Mouse (Mus musculus) stomach, embryonic 16.5 days (tissue): Measurements from ENCODE around the gene Ank2. TPM values are rescaled to one million over a fixed set of nuclear protein-coding genes. Genes with fewer than 3 reads are reported as not detected.
"Not testable (repeated sequence)": the region's sequence is repeated elsewhere in the genome, so short reads cannot be mapped to it uniquely, and the experiment has no call there.

Experiments used
- ATAC-seq: fragments of 200-750 bp; cut with Nextera tagmentation; 2 replicates; pipeline ENCODE4 v1.8.0; 2017; ENCODE audit warnings: moderate number of reproducible peaks, moderate TSS enrichment; ENCODE audit not compliant: insufficient read depth, low FRiP score
- H3K27ac ChIP-seq: fragments of 300-500 bp; sonication (generic); 2 replicates; pipeline ENCODE4 v1.5.1; 2014; ENCODE audit warnings: low read length
- H3K27me3 ChIP-seq: fragments of 300-500 bp; sonication (generic); 2 replicates; pipeline ENCODE4 v1.6.1; 2014; ENCODE audit warnings: low read length, control low read depth, mixed read lengths; ENCODE audit not compliant: control insufficient read depth, insufficient read depth
- H3K36me3 ChIP-seq: fragments of 300-500 bp; sonication (generic); 2 replicates; pipeline ENCODE4 v1.6.1; 2014; ENCODE audit warnings: low read length; ENCODE audit not compliant: control insufficient read depth, insufficient read depth
- H3K4me1 ChIP-seq: fragments of 300-500 bp; sonication (generic); 2 replicates; pipeline ENCODE4 v1.6.1; 2014; ENCODE audit warnings: low read length, control low read depth, mixed read lengths; ENCODE audit not compliant: control insufficient read depth, insufficient read depth
- H3K4me2 ChIP-seq: fragments of 300-500 bp; sonication (generic); 2 replicates; pipeline ENCODE4 v1.6.1; 2014; ENCODE audit warnings: low read depth, low read length, mixed read lengths
- H3K4me3 ChIP-seq: fragments of 300-500 bp; sonication (generic); replicated peaks from 2 replicates; pipeline ENCODE4 v1.5.1; 2014; ENCODE audit warnings: mild to moderate bottlenecking, low read length
- H3K9ac ChIP-seq: fragments of 300-500 bp; sonication (generic); 2 replicates; pipeline ENCODE4 v1.6.1; 2014; ENCODE audit warnings: low read length
- H3K9me3 ChIP-seq: fragments of 300-500 bp; sonication (generic); replicated peaks from 2 replicates; pipeline ENCODE4 v1.6.1; 2016; ENCODE audit warnings: low read length, control low read depth; ENCODE audit not compliant: control insufficient read depth
- WGBS: fragments of 180-500 bp; shearing (Covaris S2); extraction: QIAGEN DNeasy Blood & Tissue Kit; methylation state at CpG from one replicate; pipeline ENCODE4 v1.1.7; 2014; 5-methylcytosine and 5-hydroxymethylcytosine counted together
- polyA plus RNA-seq: library from polyadenylated mRNA; unstranded; fragments of >200 nt; fragmentation: Nextera tagmentation; extraction: Ambion mirVana; gene quantifications from 2 replicates; pipeline ENCODE4 v1.2.1, GENCODE M21; 2015

Gene Ank2
- polyA plus RNA-seq, 1 experiment from 2014 or later, result 40.0 TPM

- no peaks in the 10 kb centered on the region for H3K9me3 ChIP-seq
- H3K4me1 ChIP-seq, result peaks cover 11% of the 10 kb centered on the region
- H3K9ac ChIP-seq, result peak overlapping the region; percentile 70
- 17% methylated on average over 23 of the region's 23 CpGs for WGBS
- H3K4me3 ChIP-seq, result peak overlapping the region; percentile 54
- peak overlapping the region; percentile 56 for H3K27ac ChIP-seq
- H3K27me3 ChIP-seq, result no peaks in the 10 kb centered on the region
- H3K36me3 ChIP-seq, result no peaks in the 10 kb centered on the region
- peak; percentile 94 for ATAC-seq
- H3K4me2 ChIP-seq, result peak overlapping the region; percentile 69
Observed at GRCm38 (mm10) chr3:127408684-127409550, 90.2 kb downstream of the Ank2 start.

- no peak overlapping the region for H3K27ac ChIP-seq
Observed at GRCm38 (mm10) chr3:127407868-127408574, 91.1 kb downstream of the Ank2 start.

GRCm38 (mm10) chr3:127406883-127407282 lies 92.3 kb downstream of the Ank2 start:
- WGBS, result 92% methylated on average over 4 of the region's 4 CpGs
- ATAC-seq, result no peak
- no peak overlapping the region for H3K27ac ChIP-seq

More at GRCm38 (mm10) chr3:127407868-127408574, 91.1 kb downstream of the Ank2 start:
- Histone ChIP-seq H3K4me1 (peaks cover 11% of the 10 kb centered on the region), H3K9ac (peak overlapping the region; percentile 70), H3K4me2 (peak overlapping the region; percentile 69), H3K9me3 (no peaks in the 10 kb centered on the region), H3K27me3 (no peaks in the 10 kb centered on the region), H3K4me3 (peak overlapping the region; percentile 54), H3K36me3 (no peaks in the 10 kb centered on the region)
- peak; percentile 45; the same call in 1 of the 2 replicates for ATAC-seq
- WGBS, result 6% methylated on average over 9 of the region's 9 CpGs

GRCm38 (mm10) chr3:127404371-127404770 lies 94.8 kb downstream of the Ank2 start:
- Histone ChIP-seq H3K9me3 (no peaks in the 10 kb centered on the region), H3K27ac (no peak overlapping the region; the same call in 1 of the 2 replicates), H3K4me2 (no peak overlapping the region), H3K27me3 (no peaks in the 10 kb centered on the region), H3K36me3 (no peaks in the 10 kb centered on the region), H3K9ac (no peak overlapping the region), H3K4me3 (no peak overlapping the region), H3K4me1 (peaks cover 11% of the 10 kb centered on the region)
- no peak for ATAC-seq
- WGBS, result 56% methylated on average over 3 of the region's 3 CpGs

More at GRCm38 (mm10) chr3:127406883-127407282, 92.3 kb downstream of the Ank2 start:
- H3K4me3 ChIP-seq, result no peak overlapping the region
- H3K9ac ChIP-seq, result no peak overlapping the region
- H3K36me3 ChIP-seq, result no peaks in the 10 kb centered on the region
- H3K27me3 ChIP-seq, result no peaks in the 10 kb centered on the region
- peaks cover 11% of the 10 kb centered on the region for H3K4me1 ChIP-seq
- no peak overlapping the region for H3K4me2 ChIP-seq
- no peaks in the 10 kb centered on the region for H3K9me3 ChIP-seq

GRCm38 (mm10) chr3:127400976-127401375 lies 98.2 kb downstream of the Ank2 start:
- Histone ChIP-seq H3K4me2 (no peak overlapping the region), H3K27me3 (no peaks in the 10 kb centered on the region), H3K4me3 (no peak overlapping the region), H3K36me3 (no peaks in the 10 kb centered on the region), H3K9me3 (no peaks in the 10 kb centered on the region), H3K4me1 (0 out of 2 replicates have a peak, but pooled peaks cover 4% of the 10 kb centered on the region), H3K27ac (no peak overlapping the region), H3K9ac (no peak overlapping the region)
- 91% methylated on average over 5 of the region's 5 CpGs for WGBS
- ATAC-seq, result no peak

GRCm38 (mm10) chr3:127400468-127400867 lies 98.7 kb downstream of the Ank2 start:
- H3K36me3 ChIP-seq, H3K4me3 ChIP-seq, H3K4me1 ChIP-seq, ATAC-seq, H3K4me2 ChIP-seq, H3K9ac ChIP-seq, H3K9me3 ChIP-seq, H3K27ac ChIP-seq, H3K27me3 ChIP-seq: not testable (repeated sequence)
- 88% methylated on average over 3 of the region's 3 CpGs for WGBS

GRCm38 (mm10) chr3:127397774-127398173 lies 101.4 kb downstream of the Ank2 start:
- Histone ChIP-seq H3K27ac (no peak overlapping the region), H3K9ac (no peak overlapping the region), H3K9me3 (no peaks in the 10 kb centered on the region), H3K4me3 (no peak overlapping the region), H3K27me3 (no peaks in the 10 kb centered on the region), H3K4me1 (no peaks in the 10 kb centered on the region), H3K4me2 (no peak overlapping the region), H3K36me3 (no peaks in the 10 kb centered on the region)
- no peak for ATAC-seq
- 94% methylated on average over 9 of the region's 9 CpGs for WGBS

GRCm38 (mm10) chr3:127395202-127395601 lies 103.9 kb downstream of the Ank2 start:
- WGBS, result 86% methylated on average over 8 of the region's 8 CpGs

GRCm38 (mm10) chr3:127387016-127387517 lies 112.1 kb downstream of the Ank2 start:
- Histone ChIP-seq H3K27ac (no peak overlapping the region), H3K4me2 (no peak overlapping the region), H3K27me3 (no peaks in the 10 kb centered on the region), H3K4me1 (no peaks in the 10 kb centered on the region), H3K36me3 (no peaks in the 10 kb centered on the region), H3K9me3 (no peaks in the 10 kb centered on the region), H3K9ac (no peak overlapping the region), H3K4me3 (no peak overlapping the region)
- no peak for ATAC-seq
- WGBS, result 81% methylated on average over 14 of the region's 14 CpGs

More at GRCm38 (mm10) chr3:127395202-127395601, 103.9 kb downstream of the Ank2 start:
- Histone ChIP-seq H3K9me3 (no peaks in the 10 kb centered on the region), H3K4me2 (no peak overlapping the region), H3K9ac (no peak overlapping the region), H3K27me3 (no peaks in the 10 kb centered on the region), H3K4me1 (no peaks in the 10 kb centered on the region), H3K27ac (no peak overlapping the region), H3K4me3 (no peak overlapping the region), H3K36me3 (no peaks in the 10 kb centered on the region)
- no peak for ATAC-seq
